1 mouse cellular context compared by ENCODE assay signal in genomic region chr9:107288711-107289110, GRCm38 (mm10).
TF ChIP-seq lines count a peak whose summit lies in the region.

No protein-coding gene starts in this region.

TF ChIP-seq in MEL, 35 proteins besides CTCF, POLR2A, EP300 and RAD21 (continued from another document):
- TF ChIP-seq MAX (IDR thresholded peaks at IDR 0.05; ENCODE audit: low read length) (no peak), SIN3A (IDR thresholded peaks at IDR 0.05; ENCODE audit: low read length) (peak; percentile 43; the same call in 1 of the 2 replicates), POLR2AphosphoS5 (IDR thresholded peaks at IDR 0.05; ENCODE audit: borderline replicate concordance, low read depth, low read length) (no peak), BHLHE40 (IDR thresholded peaks at IDR 0.05; ENCODE audit: borderline replicate concordance, low read depth, low read length) (no peak), SMC3 (IDR thresholded peaks at IDR 0.05; ENCODE audit: low read depth, low read length) (no peak), MAFK (IDR thresholded peaks at IDR 0.05; ENCODE audit: borderline replicate concordance, low read depth, low read length) (no peak), JUND (IDR thresholded peaks at IDR 0.05; ENCODE audit: low read depth, low read length) (no peak), RCOR1 (IDR thresholded peaks at IDR 0.05; ENCODE audit: low read depth, low read length) (no peak), NRF1 (IDR thresholded peaks at IDR 0.05; ENCODE audit: insufficient read depth, low read depth, low read length, poor library complexity, severe bottlenecking) (no peak), MEF2A (IDR thresholded peaks at IDR 0.05; ENCODE audit: extremely low read depth, insufficient replicate concordance, low read depth, low read length, poor library complexity, severe bottlenecking) (no peak), ELF1 (IDR thresholded peaks at IDR 0.05; ENCODE audit: low read depth, low read length) (peak; percentile 87), ZC3H11A (IDR thresholded peaks at IDR 0.05; ENCODE audit: low read depth, low read length) (no peak), TCF12 (IDR thresholded peaks at IDR 0.05; ENCODE audit: low read depth, low read length) (no peak), GATA1 (IDR thresholded peaks at IDR 0.05; ENCODE audit: low read depth, low read length) (no peak), ETS1 (IDR thresholded peaks at IDR 0.05; ENCODE audit: low read depth, low read length) (no peak), MAZ (IDR thresholded peaks at IDR 0.05; ENCODE audit: low read depth, low read length) (no peak), ZMIZ1 (IDR thresholded peaks at IDR 0.05; ENCODE audit: low read depth, low read length) (peak; percentile 50; the same call in 1 of the 2 replicates), CHD1 (IDR thresholded peaks at IDR 0.05; ENCODE audit: low read depth, low read length) (no peak), CHD2 (IDR thresholded peaks at IDR 0.05; ENCODE audit: low read length) (no peak), GABPA (IDR thresholded peaks at IDR 0.05; ENCODE audit: low read depth, low read length) (no peak), TBP (IDR thresholded peaks at IDR 0.05; ENCODE audit: low read depth, low read length) (0 out of 2 replicates have a peak, but pooled peaks have one; percentile 25), USF2 (IDR thresholded peaks at IDR 0.05; ENCODE audit: borderline replicate concordance in 1 of 2, insufficient read depth in 1 of 2, low read depth in 1 of 2, low read length in 2 of 2) (no peak), TAL1 (IDR thresholded peaks at IDR 0.05; ENCODE audit: low read length) (no peak), POLR2AphosphoS2 (IDR thresholded peaks at IDR 0.05; ENCODE audit: low read length) (no peak), USF1 (IDR thresholded peaks at IDR 0.05; ENCODE audit: low read depth, low read length) (no peak), E2F4 (IDR thresholded peaks at IDR 0.05; ENCODE audit: borderline replicate concordance, low read depth, low read length) (no peak)
